Mouse (Mus musculus) stomach, embryonic 16.5 days (tissue): ENCODE results near the gene Glis3. TPM values are rescaled to one million over a fixed set of nuclear protein-coding genes. Genes with fewer than 3 reads are reported as not detected.

Experiments
- ATAC-seq: fragments of 200-750 bp; cut with Nextera tagmentation; 2 replicates; pipeline ENCODE4 v1.8.0; 2017; ENCODE audit warnings: moderate number of reproducible peaks, moderate TSS enrichment; ENCODE audit not compliant: insufficient read depth, low FRiP score
- H3K27ac ChIP-seq: fragments of 300-500 bp; sonication (generic); 2 replicates; pipeline ENCODE4 v1.5.1; 2014; ENCODE audit warnings: low read length
- H3K27me3 ChIP-seq: fragments of 300-500 bp; sonication (generic); 2 replicates; pipeline ENCODE4 v1.6.1; 2014; ENCODE audit warnings: low read length, control low read depth, mixed read lengths; ENCODE audit not compliant: control insufficient read depth, insufficient read depth
- H3K36me3 ChIP-seq: fragments of 300-500 bp; sonication (generic); 2 replicates; pipeline ENCODE4 v1.6.1; 2014; ENCODE audit warnings: low read length; ENCODE audit not compliant: control insufficient read depth, insufficient read depth
- H3K4me1 ChIP-seq: fragments of 300-500 bp; sonication (generic); 2 replicates; pipeline ENCODE4 v1.6.1; 2014; ENCODE audit warnings: low read length, control low read depth, mixed read lengths; ENCODE audit not compliant: control insufficient read depth, insufficient read depth
- H3K4me2 ChIP-seq: fragments of 300-500 bp; sonication (generic); 2 replicates; pipeline ENCODE4 v1.6.1; 2014; ENCODE audit warnings: low read depth, low read length, mixed read lengths
- H3K4me3 ChIP-seq: fragments of 300-500 bp; sonication (generic); replicated peaks from 2 replicates; pipeline ENCODE4 v1.5.1; 2014; ENCODE audit warnings: mild to moderate bottlenecking, low read length
- H3K9ac ChIP-seq: fragments of 300-500 bp; sonication (generic); 2 replicates; pipeline ENCODE4 v1.6.1; 2014; ENCODE audit warnings: low read length
- H3K9me3 ChIP-seq: fragments of 300-500 bp; sonication (generic); replicated peaks from 2 replicates; pipeline ENCODE4 v1.6.1; 2016; ENCODE audit warnings: low read length, control low read depth; ENCODE audit not compliant: control insufficient read depth
- WGBS: fragments of 180-500 bp; shearing (Covaris S2); extraction: QIAGEN DNeasy Blood & Tissue Kit; methylation state at CpG from one replicate; pipeline ENCODE4 v1.1.7; 2014; 5-methylcytosine and 5-hydroxymethylcytosine counted together
- polyA plus RNA-seq: library from polyadenylated mRNA; unstranded; fragments of >200 nt; fragmentation: Nextera tagmentation; extraction: Ambion mirVana; gene quantifications from 2 replicates; pipeline ENCODE4 v1.2.1, GENCODE M21; 2015

The Glis3 gene
- polyA plus RNA-seq, 1 experiment from 2014 or later = 2.4 TPM

DNA sequence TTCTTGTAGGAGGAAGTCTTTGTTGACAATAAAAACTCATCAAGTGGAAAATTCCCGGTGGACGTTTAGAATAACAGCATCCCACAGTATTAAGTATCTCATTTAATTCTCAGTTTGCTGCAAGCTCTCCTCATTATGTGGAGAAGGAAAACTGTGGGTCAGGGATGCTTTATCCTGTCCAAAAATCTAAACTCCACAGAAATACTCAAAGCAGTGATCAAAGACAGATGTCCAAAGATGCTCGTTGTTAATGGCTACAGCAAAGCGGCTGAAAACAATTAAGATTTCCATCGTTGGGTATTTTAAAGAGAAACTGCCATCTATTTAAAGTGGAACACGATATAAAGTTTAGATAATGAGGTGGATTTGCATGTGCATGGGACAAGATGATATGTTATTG, 454.2 kb downstream of the Glis3 start:
- Histone ChIP-seq H3K36me3 (no peaks in the 10 kb centered on the region), H3K27me3 (no peaks in the 10 kb centered on the region), H3K9ac (no peak overlapping the region), H3K27ac (no peak overlapping the region), H3K9me3 (no peaks in the 10 kb centered on the region), H3K4me3 (no peak overlapping the region), H3K4me1 (no peaks in the 10 kb centered on the region), H3K4me2 (no peak overlapping the region)
- no peak for ATAC-seq
- 66% methylated on average over 6 of the region's 6 CpGs for WGBS

DNA sequence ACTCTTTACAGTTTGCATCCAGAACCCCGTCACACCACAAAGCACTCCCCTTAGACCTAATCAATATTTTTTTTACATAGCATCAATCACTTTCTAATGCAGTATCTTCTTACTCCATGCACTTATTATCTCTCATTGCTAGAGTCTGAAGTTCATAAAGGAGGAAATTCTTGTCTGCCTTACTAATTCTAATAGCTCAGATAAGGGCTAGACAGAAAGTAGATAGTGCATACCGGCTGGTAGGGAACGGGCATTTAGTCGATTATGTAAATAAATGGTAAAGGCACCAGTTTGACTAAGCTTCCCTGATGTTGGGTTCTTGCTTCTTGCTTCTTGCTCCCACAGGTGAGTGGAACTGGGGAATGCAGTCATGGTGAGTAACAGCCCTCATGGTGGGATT, 468.2 kb downstream of the Glis3 start:
- H3K4me3 ChIP-seq = no peak overlapping the region
- 0 out of 2 replicates have a peak, but pooled peaks cover 3% of the 10 kb centered on the region for H3K9me3 ChIP-seq
- no peaks in the 10 kb centered on the region for H3K36me3 ChIP-seq
- no peak overlapping the region for H3K4me2 ChIP-seq
- H3K27ac ChIP-seq = no peak overlapping the region
- no peaks in the 10 kb centered on the region for H3K4me1 ChIP-seq
- ATAC-seq = peak; percentile 33; the same call in 1 of the 2 replicates
- no peaks in the 10 kb centered on the region for H3K27me3 ChIP-seq
- 54% methylated on average over 4 of the region's 4 CpGs for WGBS
- H3K9ac ChIP-seq = no peak overlapping the region

Other genes starting within 250 kb of the Glis3 start
- gene Slc1a1, start 155.0 kb upstream of the Glis3 start, polyA plus RNA-seq = 0.50 and 0.56 TPM in 2 replicates